18 mouse cellular contexts compared by ENCODE assay signal in genomic region chr3:35729490-35729889, GRCm38 (mm10). TPM values are rescaled to one million over a fixed set of nuclear protein-coding genes. Genes with fewer than 3 reads are reported as not detected.
A peak's percentile ranks its signal among the peaks of the same experiment; 100 is the strongest.
DNase-seq lines count a peak whose midpoint lies in the region; ATAC-seq and TF ChIP-seq lines count a peak whose summit lies in the region.
"Had no signal": no experiment of that assay in that cellular context is flagged by ENCODE, and none has a peak within 500 bp of the region (broad histone marks: within the 10 kb centered on the region; RNA-seq: fewer than 3 reads in every experiment).

No protein-coding gene starts in this region.

- DNase-seq in urinary bladder, postnatal 14 days (ENCODE audit: low spot score), result peak; percentile 32
- DNase-seq in urinary bladder, postnatal 10 days (ENCODE audit: low spot score), result no peak
- DNase-seq in lung, postnatal 4 days, result peak; percentile 31 to 49
- DNase-seq in left cerebral cortex, adult 9 months (ENCODE audit: low spot score in 2 of 2), result no peak
- DNase-seq in cerebellum, postnatal 14 days, result no peak
- DNase-seq: adrenal gland, adult 8-10 months; cerebellum, adult 9-10 months; heart, postnatal 10 days; kidney, postnatal 4 days; right cerebral cortex, postnatal 25 days; thymus, postnatal 36 days had no signal

- H3K4me3 ChIP-seq in intestine, postnatal 0 days (ENCODE audit: low read depth, low read length), result no peak overlapping the region
- H3K4me3 ChIP-seq in liver, embryonic 12.5 days, result no peak overlapping the region
- H3K4me3 ChIP-seq: heart, embryonic 10.5 days; liver, embryonic 15.5 days; megakaryocyte, embryonic 14.5 days; midbrain, embryonic 15.5 days; myocyte had no signal

- peak; percentile 36; the same call in 1 of the 2 replicates for ATAC-seq in intestine, postnatal 0 days
- ATAC-seq in liver, embryonic 12.5 days, result no peak
- ATAC-seq: midbrain, embryonic 15.5 days had no signal

- no peak for TF ChIP-seq CTCF in intestine, postnatal 0 days (IDR thresholded peaks at IDR 0.05; ENCODE audit: low read depth)

- H3K9ac ChIP-seq in intestine, postnatal 0 days (ENCODE audit: low read depth, low read length), result no peak overlapping the region
- no peak overlapping the region for H3K9ac ChIP-seq in liver, embryonic 12.5 days
- H3K9ac ChIP-seq: liver, embryonic 15.5 days; midbrain, embryonic 15.5 days had no signal

- no peak overlapping the region for H3K4me2 ChIP-seq in intestine, postnatal 0 days (replicated peaks; ENCODE audit: low read depth)
- H3K4me2 ChIP-seq in liver, embryonic 12.5 days, result no peak overlapping the region
- H3K4me2 ChIP-seq: liver, embryonic 15.5 days; midbrain, embryonic 15.5 days had no signal

- no peaks in the 10 kb centered on the region for H3K4me1 ChIP-seq in intestine, postnatal 0 days (replicated peaks; ENCODE audit: control insufficient read depth, insufficient read depth, low read length)
- peaks cover 11% of the 10 kb centered on the region for H3K4me1 ChIP-seq in liver, embryonic 12.5 days
- H3K4me1 ChIP-seq: heart, embryonic 10.5 days; midbrain, embryonic 15.5 days had no signal

- no peak overlapping the region for H3K27ac ChIP-seq in intestine, postnatal 0 days (ENCODE audit: low read depth, low read length)
- no peak overlapping the region for H3K27ac ChIP-seq in liver, embryonic 12.5 days
- H3K27ac ChIP-seq: heart, embryonic 10.5 days; liver, embryonic 15.5 days; midbrain, embryonic 15.5 days had no signal

- 43% methylated on average over 6 of the region's 6 CpGs for WGBS in intestine, postnatal 0 days
- 67% methylated on average over 6 of the region's 6 CpGs for WGBS in liver, embryonic 12.5 days (ENCODE audit: insufficient replicate concordance)

- no peaks in the 10 kb centered on the region for H3K27me3 ChIP-seq in intestine, postnatal 0 days (replicated peaks; ENCODE audit: control insufficient read depth, insufficient read depth, low read length)
- H3K27me3 ChIP-seq in liver, embryonic 12.5 days (replicated peaks), result no peaks in the 10 kb centered on the region
- H3K27me3 ChIP-seq: liver, embryonic 15.5 days; megakaryocyte, embryonic 14.5 days; midbrain, embryonic 15.5 days had no signal

- no peaks in the 10 kb centered on the region for H3K36me3 ChIP-seq in intestine, postnatal 0 days (ENCODE audit: control insufficient read depth, insufficient read depth)
- H3K36me3 ChIP-seq in liver, embryonic 12.5 days, result no peaks in the 10 kb centered on the region
- H3K36me3 ChIP-seq: heart, embryonic 10.5 days; liver, embryonic 15.5 days; midbrain, embryonic 15.5 days had no signal

- H3K9me3 ChIP-seq in intestine, postnatal 0 days (ENCODE audit: control insufficient read depth), result 0 out of 2 replicates have a peak, but pooled peaks cover 5% of the 10 kb centered on the region
- no peaks in the 10 kb centered on the region for H3K9me3 ChIP-seq in liver, embryonic 12.5 days (replicated peaks)
- H3K9me3 ChIP-seq: heart, embryonic 10.5 days; liver, embryonic 15.5 days; midbrain, embryonic 15.5 days had no signal

RNA-seq across cellular contexts. Expression of gene Atp11b, which starts 24.4 kb away (rescaled TPM):
- 27.3 and 28.8 TPM in 2 replicates for polyA plus RNA-seq in intestine, postnatal 0 days (2015; fragmentation: Nextera tagmentation; extraction: Ambion mirVana)
- 27.8 and 28.5 TPM in 2 replicates for polyA plus RNA-seq in liver, embryonic 12.5 days (2016; fragmentation: Nextera tagmentation; extraction: Ambion mirVana)

Comparison
In these comparisons a context has a peak if more than half of its experiments do, and no peak if none do; other contexts are left out.
1. DNase-seq: peak in urinary bladder, postnatal 14 days (single experiment) and lung, postnatal 4 days (2 of 2); none in urinary bladder, postnatal 10 days (single experiment), left cerebral cortex, adult 9 months (0 of 2) and cerebellum, postnatal 14 days (0 of 2).